Mouse (Mus musculus) cerebellum, adult 9-10 months (tissue): ENCODE measurements around the gene Pafah1b3.
"Not testable (repeated sequence)": the region's sequence is repeated elsewhere in the genome, so short reads cannot be mapped to it uniquely, and the experiment has no call there.

Source experiments
- DNase-seq: peaks from one replicate; pipeline ENCODE4 v3.0.0; 2022

The Pafah1b3 gene

GRCm38 (mm10) chr7:25266180-25266962 is 31.4 kb downstream of the Pafah1b3 start:
- peak; percentile 68 for DNase-seq

DNA sequence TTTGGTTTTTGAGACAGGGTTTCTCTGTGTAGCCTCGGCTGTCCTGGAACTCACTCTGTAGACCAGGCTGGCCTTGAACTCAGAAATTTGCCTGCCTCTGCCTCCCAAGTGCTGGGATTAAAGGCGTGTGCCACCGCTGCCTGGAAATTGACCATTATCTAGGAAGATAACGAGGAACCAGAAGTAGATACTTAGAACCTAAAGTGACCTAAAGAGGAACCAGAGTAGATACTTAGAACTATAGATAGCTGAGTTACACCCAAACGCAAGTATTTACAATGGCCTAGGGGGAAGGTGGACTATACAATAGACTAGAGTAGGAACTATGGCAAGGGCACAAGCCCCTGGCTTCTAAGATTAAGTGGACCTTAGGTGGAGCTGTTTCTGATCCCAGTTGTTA is 32.0 kb downstream of the Pafah1b3 start:
- not testable (repeated sequence) for DNase-seq

- DNase-seq, result no peak
These were observed 33.6 kb downstream of the Pafah1b3 start for GRCm38 (mm10) chr7:25263968-25264870.

- DNase-seq, result no peak
These were observed 35.9 kb downstream of the Pafah1b3 start for GRCm38 (mm10) chr7:25261896-25262295.

GRCm38 (mm10) chr7:25251822-25252221 is 46.0 kb downstream of the Pafah1b3 start:
- DNase-seq, result peak; percentile 71

DNA sequence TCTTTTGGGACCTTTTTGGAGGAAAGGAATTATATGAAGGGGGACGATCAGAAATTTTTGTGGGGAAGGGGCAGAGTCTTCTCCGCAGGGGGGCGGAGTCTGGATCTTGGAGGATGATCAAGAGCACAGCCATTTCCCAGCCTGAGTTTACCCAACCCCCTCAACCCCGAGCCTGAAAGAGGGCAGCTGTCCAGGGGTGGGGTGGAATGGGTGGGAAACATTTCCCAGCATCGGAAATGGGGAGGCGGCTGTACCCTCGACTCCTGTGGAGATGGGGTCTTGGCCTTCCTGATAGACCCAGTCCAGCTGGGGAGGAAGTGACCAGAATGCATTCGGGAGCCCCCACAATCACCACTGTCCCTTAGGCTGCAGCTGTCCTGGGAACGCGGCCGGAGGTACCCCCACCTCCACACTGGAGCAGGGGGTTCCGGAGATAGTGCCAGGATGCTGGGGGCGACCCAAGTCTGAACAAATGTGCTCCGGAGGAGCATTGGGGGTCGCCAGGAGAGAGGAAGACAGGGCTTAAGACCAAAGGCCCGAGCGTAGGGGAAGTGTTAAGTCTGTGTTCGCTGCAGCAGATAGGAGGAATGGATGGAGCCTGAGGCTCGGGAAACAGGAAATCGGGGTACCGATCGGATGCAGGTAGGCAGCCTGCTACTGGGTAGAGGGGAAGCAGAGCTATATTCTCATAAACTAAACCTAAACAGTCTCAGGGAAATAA is 46.6 kb downstream of the Pafah1b3 start:
- DNase-seq, result peak; percentile 83

DNA sequence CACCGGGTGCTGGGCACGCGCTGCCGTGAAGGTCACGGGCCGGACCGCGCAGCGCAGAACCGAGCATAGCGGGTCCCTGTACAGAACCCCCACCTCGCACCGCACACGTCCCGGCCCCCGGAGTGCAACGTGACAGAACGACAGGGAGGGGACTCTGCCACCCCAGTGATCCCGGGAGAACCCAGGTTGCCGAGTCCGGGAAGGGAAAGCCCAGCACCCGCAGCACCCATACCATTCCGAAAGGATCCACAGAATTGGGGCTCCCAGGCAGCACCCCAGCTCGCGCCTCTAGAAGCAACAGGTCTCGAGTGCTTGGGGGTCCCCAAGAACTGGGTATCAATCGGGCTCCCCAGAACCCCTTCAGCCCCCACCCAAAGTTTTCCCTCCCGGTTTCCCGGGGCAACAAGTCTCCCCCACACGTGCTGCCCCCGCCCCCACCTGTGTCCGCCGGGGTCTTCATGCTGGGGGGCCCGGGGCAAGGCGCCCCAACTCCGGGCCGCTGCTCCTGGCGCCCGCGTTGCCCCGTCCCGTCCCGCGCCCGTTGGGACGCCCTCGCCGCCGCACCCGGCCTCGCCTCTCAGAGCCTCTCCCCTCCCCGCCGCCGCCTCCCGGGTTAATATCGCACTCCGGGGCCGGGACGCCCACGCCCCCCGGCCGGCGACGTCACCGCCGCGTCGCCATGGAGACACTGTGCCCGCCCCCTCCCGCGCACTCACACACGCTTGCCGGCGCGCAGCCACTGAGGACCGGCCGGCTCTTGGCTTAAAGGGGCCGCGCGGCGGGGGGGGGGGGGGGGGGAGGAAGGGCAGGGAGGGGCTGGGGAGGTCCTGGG is 47.4 kb downstream of the Pafah1b3 start, which contains the start of gene Erf:
TSS of gene Erf (minus strand) at position 621 of the 832 bp plus-strand sequence.
- DNase-seq, result peak; percentile 92

GRCm38 (mm10) chr7:25249314-25250140 is 48.3 kb downstream of the Pafah1b3 start:
- DNase-seq, result peak; percentile 69

DNA sequence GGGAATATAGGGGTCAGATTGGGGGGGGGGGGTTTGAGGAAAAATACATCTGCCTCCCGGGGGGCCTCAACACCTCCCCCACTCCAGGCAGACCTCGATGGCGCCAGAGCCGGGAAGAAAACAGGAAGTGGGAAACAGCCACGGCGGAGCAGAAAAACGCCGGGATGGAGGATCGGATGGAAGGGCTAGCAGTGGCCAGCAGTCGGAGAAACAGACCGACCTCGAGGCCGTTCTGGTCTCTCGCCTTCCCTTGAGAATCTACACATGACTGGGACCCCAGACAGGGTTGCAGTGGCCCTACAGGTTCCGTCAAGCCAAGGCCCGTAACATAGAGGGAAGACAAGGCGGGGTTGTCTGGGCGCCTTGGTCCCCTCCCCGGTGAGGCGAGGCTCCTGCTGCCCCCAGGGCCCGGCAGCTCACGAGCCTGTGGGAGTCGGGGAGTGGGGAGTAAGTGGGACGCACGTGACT is 48.9 kb downstream of the Pafah1b3 start:
- DNase-seq, result peak; percentile 73

GRCm38 (mm10) chr7:25248018-25248647 is 49.7 kb downstream of the Pafah1b3 start:
- peak; percentile 74 for DNase-seq

- peak; percentile 45 for DNase-seq
These were observed 50.3 kb downstream of the Pafah1b3 start for GRCm38 (mm10) chr7:25247498-25247897.

GRCm38 (mm10) chr7:25246759-25247137 is 51.0 kb downstream of the Pafah1b3 start:
- DNase-seq, result peak; percentile 54

GRCm38 (mm10) chr7:25246079-25246758 is 51.6 kb downstream of the Pafah1b3 start:
- DNase-seq, result peak; percentile 63
